Mouse (Mus musculus): Measurements from ENCODE around the gene Smim4.

The Smim4 gene

GRCm38 (mm10) chr14:31125106-31126075 lies 3.4 kb downstream of the Smim4 start:
- in situ Hi-C loops (cut with MboI, MseI) = no loop called here

GRCm38 (mm10) chr14:31115522-31115921 lies 13.2 kb downstream of the Smim4 start:
- in situ Hi-C loops (cut with MboI, MseI) = no loop called here

GRCm38 (mm10) chr14:31114011-31114410 lies 14.7 kb downstream of the Smim4 start:
- in situ Hi-C loops (cut with MboI, MseI) = no loop called here

- in situ Hi-C loops (cut with MboI, MseI) = no loop called here
These were observed 16.6 kb downstream of the Smim4 start for GRCm38 (mm10) chr14:31112187-31112586.

- in situ Hi-C loops (cut with MboI, MseI) = no loop called here
These were observed 18.1 kb downstream of the Smim4 start for GRCm38 (mm10) chr14:31110613-31111012.

- in situ Hi-C loops (cut with MboI, MseI) = no loop called here
These were observed 23.6 kb downstream of the Smim4 start for GRCm38 (mm10) chr14:31105156-31105555.

GRCm38 (mm10) chr14:31089918-31090317 lies 38.8 kb downstream of the Smim4 start:
- in situ Hi-C loops (cut with MboI, MseI) = no loop called here

- in situ Hi-C loops (cut with MboI, MseI) = no loop called here
These were observed 40.2 kb downstream of the Smim4 start for GRCm38 (mm10) chr14:31088515-31088914.

GRCm38 (mm10) chr14:31087433-31087832 lies 41.3 kb downstream of the Smim4 start:
- in situ Hi-C loops (cut with MboI, MseI) = no loop called here

GRCm38 (mm10) chr14:31081147-31081546 lies 47.6 kb downstream of the Smim4 start:
- in situ Hi-C loops (cut with MboI, MseI) = no loop called here

GRCm38 (mm10) chr14:31079313-31080028 lies 49.3 kb downstream of the Smim4 start:
- in situ Hi-C loops (cut with MboI, MseI) = no loop called here

GRCm38 (mm10) chr14:31078597-31079208 lies 50.1 kb downstream of the Smim4 start:
- in situ Hi-C loops (cut with MboI, MseI) = no loop called here

GRCm38 (mm10) chr14:31069086-31069733 lies 59.5 kb downstream of the Smim4 start:
- in situ Hi-C loops (cut with MboI, MseI) = no loop called here

- in situ Hi-C loops (cut with MboI, MseI) = no loop called here
These were observed 66.5 kb downstream of the Smim4 start for GRCm38 (mm10) chr14:31062277-31062676.

- in situ Hi-C loops (cut with MboI, MseI) = loop anchor here (25.0 kb wide), 1 partner anchor 1166 kb away; the partner anchor contains the start of genes Parg and Timm23
These were observed 82.9 kb downstream of the Smim4 start for GRCm38 (mm10) chr14:31045817-31046216.

- in situ Hi-C loops (cut with MboI, MseI) = loop anchor here (25.0 kb wide), 1 partner anchor 1167 kb away; the partner anchor contains the start of genes Parg and Timm23
These were observed 83.5 kb downstream of the Smim4 start for GRCm38 (mm10) chr14:31045296-31045695.
